ENCODE assay signal across 11 mouse cellular contexts in the genomic region with DNA sequence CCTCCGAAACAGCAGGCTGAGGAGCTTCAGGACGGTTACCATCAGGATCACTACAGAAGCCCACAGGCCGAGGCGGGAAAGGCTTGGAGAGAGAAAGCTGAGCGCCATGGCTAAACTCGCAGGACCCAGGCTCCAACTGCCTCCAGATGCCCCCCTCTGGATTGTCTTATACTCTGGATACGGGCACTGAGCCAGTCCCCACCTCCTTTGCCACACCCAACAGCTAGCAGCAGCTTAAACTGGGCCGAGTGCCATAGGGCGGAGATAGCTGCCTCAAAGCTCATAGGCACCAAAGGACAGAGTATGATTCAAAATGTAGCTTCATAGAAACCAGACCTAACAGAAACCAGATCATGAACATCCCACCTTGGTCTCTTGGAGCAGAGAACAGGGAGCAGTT. TPM values are rescaled to one million over a fixed set of nuclear protein-coding genes. Genes with fewer than 3 reads are reported as not detected.
DNase-seq lines count a peak whose midpoint lies in the region; ATAC-seq and TF ChIP-seq lines count a peak whose summit lies in the region.
"Had no signal": no experiment of that assay in that cellular context is flagged by ENCODE, and none has a peak within 500 bp of the region (broad histone marks: within the 10 kb centered on the region; RNA-seq: fewer than 3 reads in every experiment).

A gene (minus strand): TSS at position 144 of the 400 bp plus-strand sequence.

- 72% methylated on average over 9 of the region's 9 CpGs for WGBS in heart, embryonic 12.5 days
- WGBS in kidney, postnatal 0 days, result 77% methylated on average over 9 of the region's 9 CpGs
- 18% methylated on average over 9 of the region's 9 CpGs for WGBS in small intestine, adult 2 months
- 88% methylated on average over 9 of the region's 9 CpGs for WGBS in neural tube, embryonic 15.5 days

- H3K36me3 ChIP-seq in heart, embryonic 12.5 days, result no peaks in the 10 kb centered on the region
- H3K36me3 ChIP-seq in kidney, postnatal 0 days (ENCODE audit: insufficient read depth, low read length), result no peaks in the 10 kb centered on the region
- H3K36me3 ChIP-seq in small intestine, adult 2 months (ENCODE audit: control insufficient read depth, insufficient read depth, low read length), result no peaks in the 10 kb centered on the region
- H3K36me3 ChIP-seq in neural tube, embryonic 15.5 days, result no peaks in the 10 kb centered on the region

- ATAC-seq in heart, embryonic 12.5 days (ENCODE audit: insufficient number of reproducible peaks, low FRiP score), result no peak
- no peak for ATAC-seq in kidney, postnatal 0 days (replicated peaks; ENCODE audit: low FRiP score, low read depth)
- no peak for ATAC-seq in neural tube, embryonic 15.5 days (ENCODE audit: low FRiP score)

- H3K4me2 ChIP-seq in heart, embryonic 12.5 days, result no peak within 1 kb of the TSS
- no peak within 1 kb of the TSS for H3K4me2 ChIP-seq in kidney, postnatal 0 days (ENCODE audit: low read length)
- no peak within 1 kb of the TSS for H3K4me2 ChIP-seq in neural tube, embryonic 15.5 days

- TF ChIP-seq CTCF in gastrocnemius, adult 2 months (IDR thresholded peaks at IDR 0.05), result no peak
- TF ChIP-seq CTCF in kidney, postnatal 0 days (IDR thresholded peaks at IDR 0.05; ENCODE audit: low read depth), result no peak
- no peak for TF ChIP-seq CTCF in small intestine, adult 2 months (IDR thresholded peaks at IDR 0.05; ENCODE audit: extremely low read depth, insufficient read length, insufficient replicate concordance, low read depth, low read length)

- H3K4me1 ChIP-seq in heart, embryonic 12.5 days (replicated peaks), result peaks cover 10% of the 10 kb centered on the region; the same call in 1 of the 2 replicates
- H3K4me1 ChIP-seq in kidney, postnatal 0 days (replicated peaks; ENCODE audit: insufficient read depth, low read length), result no peaks in the 10 kb centered on the region
- H3K4me1 ChIP-seq in small intestine, adult 2 months (ENCODE audit: control insufficient read depth, insufficient read depth, insufficient read length, low read length), result peaks cover 36% of the 10 kb centered on the region; the same call in 1 of the 2 replicates
- no peaks in the 10 kb centered on the region; the same call in 1 of the 2 replicates for H3K4me1 ChIP-seq in neural tube, embryonic 15.5 days

- no peaks in the 10 kb centered on the region for H3K9me3 ChIP-seq in heart, embryonic 12.5 days (replicated peaks)
- no peaks in the 10 kb centered on the region for H3K9me3 ChIP-seq in kidney, postnatal 0 days (replicated peaks; ENCODE audit: low read length)
- no peaks in the 10 kb centered on the region for H3K9me3 ChIP-seq in neural tube, embryonic 15.5 days (replicated peaks)

- DNase-seq in heart, adult 18-20 months, result peak; percentile 85 to 90
- peak; percentile 73 for DNase-seq in gastrocnemius, adult 2 months
- DNase-seq in kidney, postnatal 0 days (ENCODE audit: low spot score), result peak; percentile 32
- DNase-seq in left cerebral cortex, postnatal 25 days (ENCODE audit: low spot score in 2 of 2), result no peak
- DNase-seq in left cerebral cortex, postnatal 14 days (ENCODE audit: low spot score in 2 of 2), result no peak
- DNase-seq: B cell, adult 2 months; right cerebral cortex, postnatal 14 days had no signal

- H3K27me3 ChIP-seq in heart, embryonic 12.5 days (replicated peaks), result no peaks in the 10 kb centered on the region
- H3K27me3 ChIP-seq in kidney, postnatal 0 days (ENCODE audit: insufficient read depth, low read length), result no peaks in the 10 kb centered on the region
- H3K27me3 ChIP-seq in small intestine, adult 2 months (ENCODE audit: control insufficient read depth, insufficient read depth, low read length), result no peaks in the 10 kb centered on the region
- no peaks in the 10 kb centered on the region for H3K27me3 ChIP-seq in neural tube, embryonic 15.5 days (replicated peaks)

- no peak within 1 kb of the TSS for H3K4me3 ChIP-seq in heart, embryonic 12.5 days
- H3K4me3 ChIP-seq in gastrocnemius, adult 2 months, result peak within 1 kb of the TSS; percentile 61
- no peak within 1 kb of the TSS for H3K4me3 ChIP-seq in kidney, postnatal 0 days (replicated peaks; ENCODE audit: low read depth, low read length)
- H3K4me3 ChIP-seq in small intestine, adult 2 months (ENCODE audit: low read depth, low read length), result peak within 1 kb of the TSS; percentile 58
- H3K4me3 ChIP-seq in neural tube, embryonic 15.5 days (replicated peaks), result no peak within 1 kb of the TSS

- H3K27ac ChIP-seq in heart, embryonic 12.5 days (ENCODE audit: poor library complexity, severe bottlenecking), result no peak within 1 kb of the TSS
- peak within 1 kb of the TSS; percentile 70; the same call in 1 of the 2 replicates for H3K27ac ChIP-seq in gastrocnemius, adult 2 months
- no peak within 1 kb of the TSS for H3K27ac ChIP-seq in kidney, postnatal 0 days
- peak within 1 kb of the TSS; percentile 64 for H3K27ac ChIP-seq in small intestine, adult 2 months (ENCODE audit: insufficient read depth, low read depth, low read length)
- H3K27ac ChIP-seq in neural tube, embryonic 15.5 days (replicated peaks), result no peak within 1 kb of the TSS
- H3K27ac ChIP-seq: macrophage had no signal

- H3K9ac ChIP-seq in heart, embryonic 12.5 days, result no peak within 1 kb of the TSS
- H3K9ac ChIP-seq in kidney, postnatal 0 days (ENCODE audit: low read depth, low read length), result no peak within 1 kb of the TSS
- no peak within 1 kb of the TSS for H3K9ac ChIP-seq in neural tube, embryonic 15.5 days (replicated peaks)

- peak; percentile 80 for TF ChIP-seq POLR2A in small intestine, adult 2 months (IDR thresholded peaks at IDR 0.05; ENCODE audit: low read depth, low read length)

- intact Hi-C loops in gastrocnemius, adult 2 months (cut with DNase I), result loop anchor here (5.0 kb wide), 1 partner anchor 55 kb away; no protein-coding TSS in a partner anchor
- intact Hi-C loops in left cerebral cortex, postnatal 25 days (cut with DNase I), result loop anchor here (5.0 kb wide), 1 partner anchor 60 kb away; no protein-coding TSS in a partner anchor
- intact Hi-C loops in left cerebral cortex, postnatal 14 days (cut with DNase I), result no loop called here

RNA-seq across cellular contexts. Expression of the gene that starts here (rescaled TPM):
- total RNA-seq in heart, adult 18-20 months (2021), result 10 to 100 TPM; 29.4 to 33.2 TPM
- 0.74 and 1.1 TPM in 2 replicates for polyA plus RNA-seq in heart, embryonic 12.5 days (2016; fragmentation: Nextera tagmentation; extraction: Ambion mirVana)
- total RNA-seq in gastrocnemius, adult 2 months (2021), result 1 to 10 TPM; 2.6 to 4.5 TPM
- 10.6 and 11.5 TPM in 2 replicates for polyA plus RNA-seq in kidney, postnatal 0 days (2015; fragmentation: Nextera tagmentation; extraction: Ambion mirVana)
- polyA plus RNA-seq in small intestine, adult 2 months (2012; rRNA removed), result 41.0 and 213 TPM in 2 replicates
- total RNA-seq in left cerebral cortex, postnatal 25 days (2021), result 1 to 10 TPM; 2.2 to 2.6 TPM
- 1 to 10 TPM; 2.7 TPM for total RNA-seq in left cerebral cortex, postnatal 14 days (2021)
- polyA plus RNA-seq in neural tube, embryonic 15.5 days (2015; fragmentation: Nextera tagmentation; extraction: Ambion mirVana), result 1.3 TPM in 2 replicates
- polyA plus RNA-seq: macrophage had no signal

Comparison
In these comparisons a context has a peak if more than half of its experiments do, and no peak if none do; other contexts are left out.
1. RNA of the gene that starts here (total RNA-seq): 29.4 to 33.2 TPM in heart, adult 18-20 months; 2.6 to 4.5 TPM in gastrocnemius, adult 2 months, 2.7 TPM in left cerebral cortex, postnatal 14 days and 2.2 to 2.6 TPM in left cerebral cortex, postnatal 25 days; every median in the first group is over 4 times any median in the second.
2. DNase-seq: peak in heart, adult 18-20 months (2 of 2), gastrocnemius, adult 2 months (single experiment) and kidney, postnatal 0 days (single experiment); none in left cerebral cortex, postnatal 25 days (0 of 2) and left cerebral cortex, postnatal 14 days (0 of 2).
3. H3K27ac ChIP-seq: peak in gastrocnemius, adult 2 months (single experiment) and small intestine, adult 2 months (single experiment); none in heart, embryonic 12.5 days (single experiment), kidney, postnatal 0 days (single experiment) and neural tube, embryonic 15.5 days (single experiment).
4. H3K4me3 ChIP-seq: peak in gastrocnemius, adult 2 months (single experiment) and small intestine, adult 2 months (single experiment); none in heart, embryonic 12.5 days (single experiment), kidney, postnatal 0 days (single experiment) and neural tube, embryonic 15.5 days (single experiment).